10 mouse cellular contexts compared by ENCODE assay signal in the genomic region with DNA sequence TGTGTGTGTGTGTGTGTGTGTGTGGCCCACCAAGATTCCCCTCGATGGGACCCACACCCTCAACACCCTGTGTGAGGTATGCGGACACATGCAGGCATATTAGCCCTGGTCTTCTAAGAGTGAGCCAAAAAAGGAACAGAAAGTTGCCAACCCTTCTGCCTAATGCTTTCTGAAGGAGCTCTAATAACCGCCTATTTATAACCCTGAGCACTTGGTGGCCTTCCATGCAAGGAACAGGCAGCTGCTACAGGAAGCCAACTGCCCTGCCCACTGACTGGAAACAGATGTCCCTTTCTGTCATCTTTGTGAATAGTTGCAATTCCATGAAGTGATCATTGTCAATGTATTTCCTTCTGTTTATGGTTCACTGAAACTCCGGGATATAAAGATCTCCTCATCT.
DNase-seq lines count a peak whose midpoint lies in the region; ATAC-seq and TF ChIP-seq lines count a peak whose summit lies in the region.
"Had no signal": no experiment of that assay in that cellular context is flagged by ENCODE, and none has a peak within 500 bp of the region (broad histone marks: within the 10 kb centered on the region; RNA-seq: fewer than 3 reads in every experiment).

No protein-coding gene starts in this region.

- no peak overlapping the region for H3K4me2 ChIP-seq in forebrain, embryonic 15.5 days (replicated peaks)
- H3K4me2 ChIP-seq in forebrain, postnatal 0 days (ENCODE audit: low read depth), result no peak overlapping the region
- H3K4me2 ChIP-seq: liver, embryonic 12.5 days had no signal

- H3K36me3 ChIP-seq in forebrain, embryonic 15.5 days, result no peaks in the 10 kb centered on the region
- H3K36me3 ChIP-seq in forebrain, postnatal 0 days (ENCODE audit: insufficient read depth), result no peaks in the 10 kb centered on the region
- H3K36me3 ChIP-seq: liver, embryonic 12.5 days had no signal

- 77% methylated on average over 4 of the region's 4 CpGs for WGBS in forebrain, embryonic 15.5 days
- 52% methylated on average over 4 of the region's 4 CpGs for WGBS in forebrain, postnatal 0 days

- no peak overlapping the region for H3K27ac ChIP-seq in forebrain, embryonic 15.5 days (replicated peaks)
- no peak overlapping the region for H3K27ac ChIP-seq in forebrain, postnatal 0 days (ENCODE audit: low read depth, low read length)
- H3K27ac ChIP-seq: liver, embryonic 12.5 days had no signal

- DNase-seq in forebrain, postnatal 0 days, result no peak
- peak; percentile 42 for DNase-seq in left cerebral cortex, postnatal 4 days
- DNase-seq in left cerebral cortex, adult 18-20 months (ENCODE audit: low spot score in 2 of 2), result no peak
- peak; percentile 57 for DNase-seq in gastrocnemius, postnatal 14 days
- no peak for DNase-seq in frontal cortex, postnatal 14 days (ENCODE audit: low spot score in 2 of 2)

- ATAC-seq in forebrain, embryonic 15.5 days (replicated peaks), result 0 out of 2 replicates have a peak, but pooled peaks have one; percentile 38
- no peak for ATAC-seq in forebrain, postnatal 0 days
- ATAC-seq in megakaryocyte progenitor cell, adult 5-6 weeks (replicated peaks; ENCODE audit: poor library complexity), result peak; percentile 83
- no peak for ATAC-seq in megakaryocyte-erythroid progenitor cell, adult 5-6 weeks (replicated peaks; ENCODE audit: low FRiP score, low TSS enrichment, poor library complexity, severe bottlenecking)
- ATAC-seq: intestine, postnatal 0 days; liver, embryonic 12.5 days had no signal

- H3K4me1 ChIP-seq in forebrain, embryonic 15.5 days, result peaks cover 11% of the 10 kb centered on the region
- H3K4me1 ChIP-seq in forebrain, postnatal 0 days (ENCODE audit: insufficient read depth), result peaks cover 8% of the 10 kb centered on the region; the same call in 1 of the 2 replicates
- H3K4me1 ChIP-seq: liver, embryonic 12.5 days had no signal

- no peak overlapping the region for H3K4me3 ChIP-seq in forebrain, embryonic 15.5 days
- no peak overlapping the region for H3K4me3 ChIP-seq in forebrain, postnatal 0 days (ENCODE audit: low read depth, low read length)
- H3K4me3 ChIP-seq: liver, embryonic 12.5 days had no signal

- intact Hi-C loops in left cerebral cortex, postnatal 4 days (cut with DNase I), result no loop called here
- intact Hi-C loops in gastrocnemius, postnatal 14 days (cut with DNase I; ENCODE audit: low total_unique reads), result no loop called here

- no peaks in the 10 kb centered on the region for H3K27me3 ChIP-seq in forebrain, embryonic 15.5 days
- H3K27me3 ChIP-seq in forebrain, postnatal 0 days (ENCODE audit: insufficient read depth, low read length), result no peaks in the 10 kb centered on the region
- H3K27me3 ChIP-seq: liver, embryonic 12.5 days had no signal

- no peak overlapping the region for H3K9ac ChIP-seq in forebrain, embryonic 15.5 days (replicated peaks)
- no peak overlapping the region for H3K9ac ChIP-seq in forebrain, postnatal 0 days
- H3K9ac ChIP-seq: liver, embryonic 12.5 days had no signal

- no peak for TF ChIP-seq CTCF in forebrain, postnatal 0 days (IDR thresholded peaks at IDR 0.05; ENCODE audit: low read depth)

- no peaks in the 10 kb centered on the region for H3K9me3 ChIP-seq in forebrain, embryonic 15.5 days
- H3K9me3 ChIP-seq in forebrain, postnatal 0 days (ENCODE audit: low read length), result no peaks in the 10 kb centered on the region
- H3K9me3 ChIP-seq: liver, embryonic 12.5 days had no signal

Comparison
In these comparisons a context has a peak if more than half of its experiments do, and no peak if none do; other contexts are left out.
1. ATAC-seq: peak in forebrain, embryonic 15.5 days (single experiment) and megakaryocyte progenitor cell, adult 5-6 weeks (single experiment); none in forebrain, postnatal 0 days (single experiment) and megakaryocyte-erythroid progenitor cell, adult 5-6 weeks (single experiment).
2. DNase-seq: peak in left cerebral cortex, postnatal 4 days (single experiment) and gastrocnemius, postnatal 14 days (single experiment); none in forebrain, postnatal 0 days (single experiment), left cerebral cortex, adult 18-20 months (0 of 2) and frontal cortex, postnatal 14 days (0 of 2).